Comparison of ENCODE assay signal across 13 mouse cellular contexts in genomic region chr8:110454466-110454865, GRCm38 (mm10).
"Had no signal": no experiment of that assay in that cellular context is flagged by ENCODE, and none has a peak within 500 bp of the region (broad histone marks: within the 10 kb centered on the region; RNA-seq: fewer than 3 reads in every experiment).

No protein-coding gene starts in this region.

- H3K4me3 ChIP-seq: limb, embryonic 10.5 days; liver, embryonic 15.5 days; neural tube, embryonic 12.5 days had no signal

- H3K27ac ChIP-seq: limb, embryonic 10.5 days; liver, embryonic 15.5 days; neural tube, embryonic 12.5 days had no signal

- H3K9me3 ChIP-seq: limb, embryonic 10.5 days; liver, embryonic 15.5 days; neural tube, embryonic 12.5 days had no signal

- H3K27me3 ChIP-seq: liver, embryonic 15.5 days; neural tube, embryonic 12.5 days had no signal

- H3K4me2 ChIP-seq: liver, embryonic 11.5 days; liver, embryonic 15.5 days; neural tube, embryonic 12.5 days had no signal

- ATAC-seq: lung, postnatal 0 days had no signal

- H3K9ac ChIP-seq: liver, embryonic 15.5 days; neural tube, embryonic 12.5 days had no signal

- H3K4me1 ChIP-seq: limb, embryonic 10.5 days; liver, embryonic 15.5 days; neural tube, embryonic 12.5 days had no signal

- DNase-seq: layer of hippocampus, adult 9-11 months; lung, adult 2 months; lung, postnatal 36 days; midbrain, embryonic 14.5 days; right cerebral cortex, postnatal 4 days; spleen, adult 18-20 months; thymus, adult 18-20 months; thymus, postnatal 14 days had no signal

- H3K36me3 ChIP-seq: limb, embryonic 10.5 days; liver, embryonic 15.5 days; neural tube, embryonic 12.5 days had no signal
